Mouse (Mus musculus) cortical plate, adult 2 months (tissue): ENCODE results near the gene Ptprn.

Source experiments
- CTCF ChIP-seq: fragments of 200-500 bp; IDR thresholded peaks from 2 replicates; pipeline ENCODE4 v1.5.1; 2011; ENCODE audit warnings: mild to moderate bottlenecking, control low read depth, low read length; ENCODE audit not compliant: insufficient read depth; ENCODE audit errors: extremely low read depth
- POLR2A ChIP-seq: fragments of 200-500 bp; IDR thresholded peaks from 2 replicates; pipeline ENCODE4 v1.6.1; 2011; ENCODE audit warnings: mild to moderate bottlenecking, low read length, control low read depth; ENCODE audit not compliant: insufficient read depth; ENCODE audit errors: extremely low read depth

- no peak for TF ChIP-seq POLR2A
- TF ChIP-seq CTCF: no peak
Observed at GRCm38 (mm10) chr1:75294294-75294693, 30.0 kb upstream of the Ptprn start.
